Mouse (Mus musculus) lung, postnatal 0 days (tissue): ENCODE results near the gene Hes2.

Experiments
- CTCF ChIP-seq: IDR thresholded peaks from 2 replicates; pipeline ENCODE4 v1.5.1; 2016; ENCODE audit warnings: antibody characterized with exemption, mild to moderate bottlenecking
- EP300 ChIP-seq: IDR thresholded peaks from 2 replicates; pipeline ENCODE4 v1.6.1; 2016; ENCODE audit warnings: antibody characterized with exemption, mild to moderate bottlenecking, control low read depth

DNA sequence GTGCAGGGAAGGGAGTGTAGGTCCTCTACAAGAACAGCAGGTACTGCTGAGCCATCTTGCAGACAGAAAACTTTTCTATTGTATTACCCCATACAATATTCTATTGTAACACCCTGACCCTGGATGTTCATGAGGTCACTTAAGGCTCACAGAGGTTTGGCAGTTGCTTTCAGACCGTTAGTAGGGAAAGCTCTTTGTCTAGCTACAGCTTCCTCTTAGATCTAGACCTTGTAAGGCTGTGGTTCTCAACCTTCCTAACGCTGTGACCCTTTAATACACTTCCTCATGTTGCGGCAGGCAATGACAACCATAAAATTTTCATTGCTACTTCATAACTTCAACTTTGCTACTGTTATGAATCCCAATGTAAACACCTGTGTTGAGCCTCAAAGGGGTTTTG lies 18.0 kb downstream of the Hes2 start:
- no peak for TF ChIP-seq CTCF
- TF ChIP-seq EP300 = no peak
